In genomic region chr2:118510447-118511310, GRCm38 (mm10) we compare ENCODE assay signal across 8 mouse cellular contexts. TPM values are rescaled to one million over a fixed set of nuclear protein-coding genes. Genes with fewer than 3 reads are reported as not detected.
A peak's percentile ranks its signal among the peaks of the same experiment; 100 is the strongest.
DNase-seq lines count a peak whose midpoint lies in the region; ATAC-seq and TF ChIP-seq lines count a peak whose summit lies in the region.

No protein-coding gene starts in this region.

- H3K27me3 ChIP-seq in embryonic facial prominence, embryonic 12.5 days = no peaks in the 10 kb centered on the region
- H3K27me3 ChIP-seq in intestine, postnatal 0 days (replicated peaks; ENCODE audit: control insufficient read depth, insufficient read depth, low read length) = no peaks in the 10 kb centered on the region
- H3K27me3 ChIP-seq in midbrain, embryonic 11.5 days (ENCODE audit: control insufficient read depth, insufficient read depth, low read length) = no peaks in the 10 kb centered on the region
- H3K27me3 ChIP-seq in stomach, embryonic 14.5 days (ENCODE audit: control insufficient read depth, insufficient read depth, low read length) = no peaks in the 10 kb centered on the region

- peak overlapping the region; percentile 83 for H3K27ac ChIP-seq in embryonic facial prominence, embryonic 12.5 days
- peak overlapping the region; percentile 15 for H3K27ac ChIP-seq in intestine, postnatal 0 days (ENCODE audit: low read depth, low read length)
- H3K27ac ChIP-seq in midbrain, embryonic 11.5 days (ENCODE audit: low read depth, low read length) = no peak overlapping the region
- H3K27ac ChIP-seq in stomach, embryonic 14.5 days (ENCODE audit: low read length) = no peak overlapping the region

- peak overlapping the region; percentile 22; the same call in 1 of the 2 replicates for H3K4me2 ChIP-seq in embryonic facial prominence, embryonic 12.5 days (replicated peaks)
- H3K4me2 ChIP-seq in intestine, postnatal 0 days (replicated peaks; ENCODE audit: low read depth) = peak overlapping the region; percentile 41
- H3K4me2 ChIP-seq in midbrain, embryonic 11.5 days = peak overlapping the region; percentile 23; the same call in 1 of the 2 replicates
- no peak overlapping the region for H3K4me2 ChIP-seq in stomach, embryonic 14.5 days (replicated peaks; ENCODE audit: low read depth, low read length)

- H3K9me3 ChIP-seq in embryonic facial prominence, embryonic 12.5 days = no peaks in the 10 kb centered on the region
- H3K9me3 ChIP-seq in intestine, postnatal 0 days (ENCODE audit: control insufficient read depth) = no peaks in the 10 kb centered on the region
- H3K9me3 ChIP-seq in midbrain, embryonic 11.5 days (ENCODE audit: control insufficient read depth, low read length) = no peaks in the 10 kb centered on the region
- H3K9me3 ChIP-seq in stomach, embryonic 14.5 days (ENCODE audit: control insufficient read depth, low read depth, low read length) = no peaks in the 10 kb centered on the region

- DNase-seq in adrenal gland, postnatal 10 days = peak; percentile 98
- peak; percentile 99 for DNase-seq in heart, adult 11 months
- peak; percentile 74 to 92 for DNase-seq in left cerebral cortex, adult 8-10 months (ENCODE audit: low spot score in 2 of 2)
- DNase-seq in midbrain, embryonic 11.5 days (ENCODE audit: low spot score, missing footprints) = peak; percentile 94

- TF ChIP-seq CTCF in intestine, postnatal 0 days (IDR thresholded peaks at IDR 0.05; ENCODE audit: low read depth) = no peak

- ATAC-seq in embryonic facial prominence, embryonic 12.5 days (ENCODE audit: insufficient number of reproducible peaks, insufficient read depth, low FRiP score, low TSS enrichment) = peak; percentile 68
- peak; percentile 77 for ATAC-seq in intestine, postnatal 0 days
- ATAC-seq in midbrain, embryonic 11.5 days (ENCODE audit: low FRiP score) = peak; percentile 89
- peak; percentile 85 for ATAC-seq in stomach, embryonic 14.5 days (ENCODE audit: insufficient number of reproducible peaks, insufficient read depth, low FRiP score, low read depth)
- no peak for ATAC-seq in CD4-positive, CD25-positive, alpha-beta regulatory T cell, adult 4 months

- H3K9ac ChIP-seq in embryonic facial prominence, embryonic 12.5 days = peak overlapping the region; percentile 7; the same call in 1 of the 2 replicates
- H3K9ac ChIP-seq in intestine, postnatal 0 days (ENCODE audit: low read depth, low read length) = 0 out of 2 replicates have a peak overlapping the region, but pooled peaks have one; percentile 1
- peak overlapping the region; percentile 59 for H3K9ac ChIP-seq in midbrain, embryonic 11.5 days (ENCODE audit: low read length)
- no peak overlapping the region for H3K9ac ChIP-seq in stomach, embryonic 14.5 days (replicated peaks; ENCODE audit: low read depth, low read length)

- peaks cover 19% of the 10 kb centered on the region for H3K4me1 ChIP-seq in embryonic facial prominence, embryonic 12.5 days
- H3K4me1 ChIP-seq in intestine, postnatal 0 days (replicated peaks; ENCODE audit: control insufficient read depth, insufficient read depth, low read length) = no peaks in the 10 kb centered on the region; the same call in 1 of the 2 replicates
- peaks cover 8% of the 10 kb centered on the region for H3K4me1 ChIP-seq in midbrain, embryonic 11.5 days (ENCODE audit: control insufficient read depth, insufficient read depth, low read length)
- peaks cover 5% of the 10 kb centered on the region; the same call in 1 of the 2 replicates for H3K4me1 ChIP-seq in stomach, embryonic 14.5 days (ENCODE audit: control insufficient read depth, insufficient read depth, low read length)

- no peaks in the 10 kb centered on the region for H3K36me3 ChIP-seq in embryonic facial prominence, embryonic 12.5 days
- no peaks in the 10 kb centered on the region for H3K36me3 ChIP-seq in intestine, postnatal 0 days (ENCODE audit: control insufficient read depth, insufficient read depth)
- no peaks in the 10 kb centered on the region for H3K36me3 ChIP-seq in midbrain, embryonic 11.5 days (ENCODE audit: control insufficient read depth, insufficient read depth, low read length)
- no peaks in the 10 kb centered on the region for H3K36me3 ChIP-seq in stomach, embryonic 14.5 days (ENCODE audit: control insufficient read depth, insufficient read depth, low read length)

- no peak overlapping the region for H3K4me3 ChIP-seq in embryonic facial prominence, embryonic 12.5 days
- no peak overlapping the region for H3K4me3 ChIP-seq in intestine, postnatal 0 days (ENCODE audit: low read depth, low read length)
- H3K4me3 ChIP-seq in midbrain, embryonic 11.5 days (ENCODE audit: low read depth, low read length) = no peak overlapping the region
- H3K4me3 ChIP-seq in stomach, embryonic 14.5 days (ENCODE audit: low read depth, low read length) = no peak overlapping the region

- 35% methylated on average over 29 of the region's 29 CpGs for WGBS in embryonic facial prominence, embryonic 12.5 days
- 48% methylated on average over 29 of the region's 29 CpGs for WGBS in intestine, postnatal 0 days
- 35% methylated on average over 29 of the region's 29 CpGs for whole genome bisulfite sequencing in midbrain, embryonic 11.5 days
- 40% methylated on average over 29 of the region's 29 CpGs for WGBS in stomach, embryonic 14.5 days

RNA-seq across cellular contexts. Expression of gene Srp14, which starts 31.2 kb away (rescaled TPM):
- 100 to 1,000 TPM; 139 to 146 TPM for total RNA-seq in adrenal gland, postnatal 10 days (2021)
- polyA plus RNA-seq in embryonic facial prominence, embryonic 12.5 days (2016; fragmentation: Nextera tagmentation; extraction: Ambion mirVana) = 239 and 256 TPM in 2 replicates
- polyA plus RNA-seq in intestine, postnatal 0 days (2015; fragmentation: Nextera tagmentation; extraction: Ambion mirVana) = 164 and 168 TPM in 2 replicates
- 100 to 1,000 TPM; 167 to 180 (median 175) TPM for total RNA-seq in left cerebral cortex, adult 8-10 months (2022)
- 281 and 293 TPM in 2 replicates for polyA plus RNA-seq in midbrain, embryonic 11.5 days (2014; fragmentation: Nextera tagmentation; extraction: Ambion mirVana)
- 221 and 226 TPM in 2 replicates for polyA plus RNA-seq in stomach, embryonic 14.5 days (2014; fragmentation: Nextera tagmentation; extraction: Ambion mirVana)
- polyA plus RNA-seq in CD4-positive, CD25-positive, alpha-beta regulatory T cell, adult 4 months (2017; shearing (Covaris generic)) = 100 to 1,000 TPM; 272 to 283 TPM

RNA-seq across cellular contexts. Expression of gene Bmf, which starts 38.8 kb away (rescaled TPM):
- total RNA-seq in adrenal gland, postnatal 10 days (2021) = 10 to 100 TPM; 18.6 to 23.1 TPM
- polyA plus RNA-seq in embryonic facial prominence, embryonic 12.5 days (2016; fragmentation: Nextera tagmentation; extraction: Ambion mirVana) = 6.6 and 7.1 TPM in 2 replicates
- polyA plus RNA-seq in intestine, postnatal 0 days (2015; fragmentation: Nextera tagmentation; extraction: Ambion mirVana) = 1.4 and 1.7 TPM in 2 replicates
- total RNA-seq in left cerebral cortex, adult 8-10 months (2022) = 1 to 10 TPM; 3.4 to 5.2 (median 4.7) TPM
- polyA plus RNA-seq in midbrain, embryonic 11.5 days (2014; fragmentation: Nextera tagmentation; extraction: Ambion mirVana) = 1.8 and 2.8 TPM in 2 replicates
- 7.7 and 8.2 TPM in 2 replicates for polyA plus RNA-seq in stomach, embryonic 14.5 days (2014; fragmentation: Nextera tagmentation; extraction: Ambion mirVana)
- polyA plus RNA-seq in CD4-positive, CD25-positive, alpha-beta regulatory T cell, adult 4 months (2017; shearing (Covaris generic)) = 1 to 10 TPM; 1.3 to 4.2 TPM

Comparison
In these comparisons a context has a peak if more than half of its experiments do, and no peak if none do; other contexts are left out.
1. H3K27ac ChIP-seq: peak in embryonic facial prominence, embryonic 12.5 days (single experiment) and intestine, postnatal 0 days (single experiment); none in midbrain, embryonic 11.5 days (single experiment) and stomach, embryonic 14.5 days (single experiment).
2. Peak in every context shown above with its lines, with median percentiles within 50 percentile points of each other: DNase-seq.